Mouse (Mus musculus) CH12.LX (cell line): ENCODE data around the gene BC003965.

Experiments used
- CTCF ChIP-seq, 2 experiments: IDR thresholded peaks in 1 of 2; conservative IDR thresholded peaks in 1 of 2; 2 replicates each; pipeline ENCODE4 v1.5.1; 2011 to 2012; ENCODE audit warnings: low read depth in 2 of 2, low read length in 2 of 2, improper control_type of control experiment in 1 of 2, inconsistent platforms in 1 of 2, mild to moderate bottlenecking in 1 of 2, moderate library complexity in 1 of 2
- ELF1 ChIP-seq: IDR thresholded peaks from 2 replicates; pipeline ENCODE4 v1.6.1; 2014; ENCODE audit warnings: low read depth, mild to moderate bottlenecking, inconsistent platforms, low read length, improper control_type of control experiment
- JUND ChIP-seq: conservative IDR thresholded peaks from 2 replicates; pipeline ENCODE4 v1.6.1; 2011; ENCODE audit warnings: low read depth, low read length, improper control_type of control experiment
- KAT2A ChIP-seq: IDR thresholded peaks from 2 replicates; pipeline ENCODE4 v1.6.1; 2012; ENCODE audit warnings: low read length, improper control_type of control experiment, inconsistent platforms; ENCODE audit not compliant: insufficient replicate concordance
- MAFK ChIP-seq: IDR thresholded peaks from 2 replicates; pipeline ENCODE4 v1.6.1; 2011; ENCODE audit warnings: low read length, improper control_type of control experiment; ENCODE audit not compliant: insufficient replicate concordance
- MAX ChIP-seq: IDR thresholded peaks from 2 replicates; pipeline ENCODE4 v1.6.1; 2011; ENCODE audit warnings: low read length, improper control_type of control experiment
- MXI1 ChIP-seq: IDR thresholded peaks from 2 replicates; pipeline ENCODE4 v1.6.1; 2011; ENCODE audit warnings: mild to moderate bottlenecking, low read depth, low read length, improper control_type of control experiment
- POLR2A ChIP-seq: IDR thresholded peaks from 2 replicates; pipeline ENCODE4 v1.6.1; 2011; ENCODE audit warnings: low read depth, mild to moderate bottlenecking, improper control_type of control experiment, low read length
- RAD21 ChIP-seq: IDR thresholded peaks from 2 replicates; pipeline ENCODE4 v1.6.1; 2011; ENCODE audit warnings: low read depth, mild to moderate bottlenecking, low read length, improper control_type of control experiment, moderate library complexity
- RCOR1 ChIP-seq: conservative IDR thresholded peaks from 2 replicates; pipeline ENCODE4 v1.6.1; 2012; ENCODE audit warnings: low read depth, mild to moderate bottlenecking, inconsistent platforms, low read length, improper control_type of control experiment
- TBP ChIP-seq: conservative IDR thresholded peaks from 2 replicates; pipeline ENCODE4 v1.6.1; 2011; ENCODE audit warnings: low read depth, low read length, improper control_type of control experiment

DNA sequence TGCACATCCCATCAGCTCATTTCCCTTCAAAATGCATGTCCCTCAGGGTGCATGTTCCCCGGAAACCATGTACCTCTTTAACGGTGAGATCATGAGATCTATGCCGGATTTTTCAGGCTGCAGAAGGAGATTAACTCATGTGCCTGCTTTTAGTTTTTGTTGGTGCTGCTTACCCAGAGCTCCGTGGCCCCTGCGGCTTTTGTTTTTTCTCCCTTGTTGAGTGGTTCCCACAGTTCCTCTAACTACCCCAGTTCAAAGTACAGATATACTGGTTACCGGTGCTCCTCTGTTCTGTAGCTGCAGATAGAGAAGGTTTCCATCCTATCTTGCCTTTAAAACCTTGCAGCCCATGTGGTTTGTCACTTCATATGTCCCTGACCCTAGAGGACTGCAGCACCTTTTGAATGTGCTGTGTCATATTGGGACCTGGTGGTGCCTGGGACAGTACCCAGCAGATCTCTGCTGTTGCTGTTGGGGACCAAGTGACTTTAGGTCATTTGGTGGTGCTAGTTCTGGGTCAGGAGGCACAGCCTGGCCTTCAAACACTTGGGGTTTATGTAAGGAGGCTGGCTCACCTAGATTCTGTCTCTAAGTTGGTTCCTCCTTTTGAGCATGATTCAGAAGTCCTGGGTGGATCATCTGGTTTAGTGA lies 38.7 kb downstream of the BC003965 start:
- TF ChIP-seq RAD21 (no peak), TBP (no peak), MAX (no peak), POLR2A (no peak; the same call in 1 of the 2 replicates), MAFK (0 out of 2 replicates have a peak, but pooled peaks have one; percentile 35), MXI1 (peak; percentile 35; the same call in 1 of the 2 replicates), CTCF (conservative IDR thresholded peaks at IDR 0.05 in 1 of 2, IDR thresholded peaks at IDR 0.05 in 1 of 2; ENCODE audit: low read depth in 2 of 2, low read length in 2 of 2) (no peak), RCOR1 (no peak), JUND (no peak), ELF1 (no peak), KAT2A (no peak)
